Mouse (Mus musculus) CH12.LX (cell line): ENCODE results near the gene Clcn7. TPM values are rescaled to one million over a fixed set of nuclear protein-coding genes. Genes with fewer than 3 reads are reported as not detected.

Experiments used
- DNase-seq: peaks from one replicate; pipeline ENCODE4 v3.0.0-alpha.2; 2013; ENCODE audit errors: extremely low read depth
- H3K27ac ChIP-seq: 2 replicates; pipeline ENCODE4 v1.5.1; 2012; ENCODE audit warnings: low read depth, mild to moderate bottlenecking, control low read depth, moderate library complexity; ENCODE audit not compliant: insufficient read depth
- H3K27me3 ChIP-seq: replicated peaks from 2 replicates; pipeline ENCODE3; 2012; ENCODE audit warnings: inconsistent platforms
- H3K36me3 ChIP-seq, 2 experiments: replicated peaks in 1 of 2; 2 replicates each; pipeline versions ENCODE3 to v1.6.1; 2012; ENCODE audit warnings: inconsistent platforms in 1 of 2, low read length in 1 of 2, mild to moderate bottlenecking in 1 of 2, mixed read lengths in 1 of 2, moderate library complexity in 1 of 2; ENCODE audit not compliant: control insufficient read depth in 1 of 2, insufficient read depth in 1 of 2
- H3K4me1 ChIP-seq, 2 experiments: 2 replicates each; pipeline ENCODE4 v1.6.1; 2012; ENCODE audit warnings: inconsistent platforms in 1 of 2, moderate library complexity in 1 of 2; ENCODE audit not compliant: insufficient read depth in 2 of 2, control insufficient read depth in 1 of 2
- H3K4me2 ChIP-seq: 2 replicates; pipeline ENCODE4 v1.6.1; 2012; ENCODE audit warnings: low read depth, mild to moderate bottlenecking, control low read depth; ENCODE audit not compliant: poor library complexity, insufficient read depth, severe bottlenecking
- H3K4me3 ChIP-seq, 3 experiments: fragments of 150-350 bp in 1 of 3; sonication (generic) in 1 of 3; replicated peaks in 1 of 3; 2 replicates each; pipeline versions ENCODE3 to v1.5.1; 2011 to 2012; ENCODE audit warnings: low read depth in 2 of 3, low read length in 2 of 3, mild to moderate bottlenecking in 2 of 3, moderate library complexity in 2 of 3, control low read depth in 1 of 3, improper control_type of control experiment in 1 of 3, inconsistent platforms in 1 of 3, mixed read lengths in 1 of 3; ENCODE audit not compliant: poor library complexity in 1 of 3
- H3K79me2 ChIP-seq: replicated peaks from 2 replicates; pipeline ENCODE4 v1.6.1; 2012; ENCODE audit warnings: mild to moderate bottlenecking, moderate library complexity; ENCODE audit not compliant: control insufficient read depth, poor library complexity, insufficient read depth, severe bottlenecking; ENCODE audit errors: extremely low read depth
- H3K9ac ChIP-seq: 2 replicates; pipeline ENCODE4 v1.6.1; 2012; ENCODE audit warnings: low read depth, mild to moderate bottlenecking, control low read depth, moderate library complexity; ENCODE audit not compliant: insufficient read depth
- H3K9me3 ChIP-seq: replicated peaks from 2 replicates; pipeline ENCODE3; 2012; ENCODE audit warnings: low read length, inconsistent platforms, mixed read lengths
- BHLHE40 ChIP-seq: IDR thresholded peaks from 2 replicates; pipeline ENCODE4 v1.6.1; 2011; ENCODE audit warnings: mild to moderate bottlenecking, low read depth, low read length, improper control_type of control experiment
- CHD2 ChIP-seq: IDR thresholded peaks from 2 replicates; pipeline ENCODE4 v1.6.1; 2011; ENCODE audit warnings: low read length, improper control_type of control experiment
- CTCF ChIP-seq, 2 experiments: IDR thresholded peaks in 1 of 2; conservative IDR thresholded peaks in 1 of 2; 2 replicates each; pipeline ENCODE4 v1.5.1; 2011 to 2012; ENCODE audit warnings: low read depth in 2 of 2, low read length in 2 of 2, improper control_type of control experiment in 1 of 2, inconsistent platforms in 1 of 2, mild to moderate bottlenecking in 1 of 2, moderate library complexity in 1 of 2
- ELF1 ChIP-seq: IDR thresholded peaks from 2 replicates; pipeline ENCODE4 v1.6.1; 2014; ENCODE audit warnings: low read depth, mild to moderate bottlenecking, inconsistent platforms, low read length, improper control_type of control experiment
- EP300 ChIP-seq: IDR thresholded peaks from 2 replicates; pipeline ENCODE4 v1.6.1; 2011; ENCODE audit warnings: low read length, improper control_type of control experiment
- KAT2A ChIP-seq: IDR thresholded peaks from 2 replicates; pipeline ENCODE4 v1.6.1; 2012; ENCODE audit warnings: low read length, improper control_type of control experiment, inconsistent platforms; ENCODE audit not compliant: insufficient replicate concordance
- MAX ChIP-seq: IDR thresholded peaks from 2 replicates; pipeline ENCODE4 v1.6.1; 2011; ENCODE audit warnings: low read length, improper control_type of control experiment
- MAZ ChIP-seq: IDR thresholded peaks from 2 replicates; pipeline ENCODE4 v1.6.1; 2012; ENCODE audit warnings: low read depth, mild to moderate bottlenecking, inconsistent platforms, low read length, improper control_type of control experiment, moderate library complexity
- MEF2A ChIP-seq: IDR thresholded peaks from 2 replicates; pipeline ENCODE4 v1.6.1; 2014; ENCODE audit warnings: low read depth, mild to moderate bottlenecking, inconsistent platforms, low read length, improper control_type of control experiment, borderline replicate concordance
- MYC ChIP-seq: IDR thresholded peaks from 2 replicates; pipeline ENCODE4 v1.6.1; 2011; ENCODE audit warnings: low read depth, mild to moderate bottlenecking, improper control_type of control experiment, low read length
- NRF1 ChIP-seq: IDR thresholded peaks from 2 replicates; pipeline ENCODE4 v1.6.1; 2014; ENCODE audit warnings: low read depth, mild to moderate bottlenecking, inconsistent platforms, low read length, improper control_type of control experiment, moderate library complexity
- POLR2A ChIP-seq: IDR thresholded peaks from 2 replicates; pipeline ENCODE4 v1.6.1; 2011; ENCODE audit warnings: low read depth, mild to moderate bottlenecking, improper control_type of control experiment, low read length
- POLR2AphosphoS2 ChIP-seq: IDR thresholded peaks from 2 replicates; pipeline ENCODE4 v1.6.1; 2011; ENCODE audit warnings: low read depth, low read length, improper control_type of control experiment
- RAD21 ChIP-seq: IDR thresholded peaks from 2 replicates; pipeline ENCODE4 v1.6.1; 2011; ENCODE audit warnings: low read depth, mild to moderate bottlenecking, low read length, improper control_type of control experiment, moderate library complexity
- SMC3 ChIP-seq: IDR thresholded peaks from 2 replicates; pipeline ENCODE4 v1.6.1; 2011; ENCODE audit warnings: low read depth, low read length, improper control_type of control experiment
- TCF12 ChIP-seq: IDR thresholded peaks from 2 replicates; pipeline ENCODE4 v1.6.1; 2014; ENCODE audit warnings: low read depth, mild to moderate bottlenecking, inconsistent platforms, low read length, improper control_type of control experiment
- UBTF ChIP-seq: IDR thresholded peaks from 2 replicates; pipeline ENCODE4 v1.6.1; 2012; ENCODE audit warnings: low read depth, mild to moderate bottlenecking, inconsistent platforms, low read length, improper control_type of control experiment, moderate library complexity
- USF1 ChIP-seq: IDR thresholded peaks from 2 replicates; pipeline ENCODE4 v1.6.1; 2014; ENCODE audit warnings: low read depth, mild to moderate bottlenecking, inconsistent platforms, low read length, improper control_type of control experiment
- ZNF384 ChIP-seq: IDR thresholded peaks from 2 replicates; pipeline ENCODE4 v1.6.1; 2012; ENCODE audit warnings: low read depth, low read length, improper control_type of control experiment, inconsistent platforms
- dilution Hi-C: fragments of 300-500 bp; cut with MboI; formaldehyde crosslinking; loops from 2 replicates; pipeline ENCODE4 v1.14.3; 2020; ENCODE audit warnings: low sequenced_read_pairs; ENCODE audit not compliant: extremely low pct_unique_long_range_greater_than_20kb, extremely low pct_ligation_motif_present
- in situ Hi-C: fragments of 300-500 bp; cut with MboI; formaldehyde crosslinking; loops from 3 replicates; pipeline ENCODE4 v1.14.3; 2019; ENCODE audit warnings: low sequenced_read_pairs, low pct_ligation_motif_present, low pct_unique_long_range_greater_than_20kb, mixed read lengths
- polyA plus RNA-seq: library from polyadenylated mRNA; unstranded; fragments of >175 nt; gene quantifications from 2 replicates; pipeline ENCODE4 v1.2.1, GENCODE M21; 2012; ENCODE audit warnings: low read depth; ENCODE audit not compliant: insufficient read length
- total RNA-seq, 2 experiments: library from RNA; depleted of rRNA; stranded (reverse); fragments of 300-350 nt in 1 of 2; fragments of >200 nt in 1 of 2; gene quantifications; 2 replicates each; pipeline ENCODE4 v1.2.3; 2012 to 2014

The Clcn7 gene
- total and polyA plus RNA-seq, 3 experiments, result 8.3 to 14.3 (median 11.6) TPM

DNA sequence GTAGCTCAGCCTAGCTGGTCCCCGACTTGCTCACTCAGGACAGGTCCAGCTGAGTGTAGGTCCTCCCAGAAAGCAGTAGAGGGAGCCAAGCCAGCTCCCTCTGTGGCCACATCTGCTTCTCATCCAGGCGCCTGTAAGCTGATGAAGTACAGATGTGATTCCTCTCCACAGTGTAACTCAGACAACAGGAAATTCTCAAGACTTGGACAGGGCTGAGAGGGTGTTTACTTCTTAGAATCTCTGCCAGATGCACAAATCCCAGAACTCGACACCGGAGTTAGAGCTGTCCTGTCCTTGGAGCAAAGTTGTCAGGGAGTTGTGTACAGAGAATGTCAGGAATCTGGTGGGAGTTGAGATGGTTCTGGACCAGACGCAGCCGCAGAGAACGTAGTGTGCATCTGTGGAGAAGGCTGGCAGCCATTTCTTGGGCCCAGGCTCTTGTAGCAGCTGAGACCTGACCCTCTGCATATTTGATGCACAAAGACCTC is 49.7 kb upstream of the Clcn7 start, which contains the start of gene Tmem204:
TSS of gene Tmem204 (minus strand) at position 148 of the 488 bp plus-strand sequence.
- Histone ChIP-seq H3K79me2 (no peaks in the 10 kb centered on the region), H3K4me3 (no peak within 1 kb of the TSS), H3K27me3 (no peaks in the 10 kb centered on the region), H3K9ac (no peak within 1 kb of the TSS), H3K9me3 (no peaks in the 10 kb centered on the region)
- in situ Hi-C loops, result no loop called here
- dilution Hi-C loops, result no loop called here
- no peak for DNase-seq
- no peak for TF ChIP-seq USF1
- no peak for TF ChIP-seq ELF1
- TF ChIP-seq MYC, result no peak
- TF ChIP-seq CTCF (conservative IDR thresholded peaks at IDR 0.05 in 1 of 2, IDR thresholded peaks at IDR 0.05 in 1 of 2; ENCODE audit: low read depth in 2 of 2, low read length in 2 of 2), result peak in 1 of 2 experiments; percentile 25; a peak in 1 of 4 replicates
- TF ChIP-seq RAD21, result no peak
- TF ChIP-seq, all 38 proteins: peak for 1
- Histone ChIP-seq H3K4me1 (no peaks in the 10 kb centered on the region), H3K4me2 (no peak within 1 kb of the TSS), H3K36me3 (peaks cover 16 to 93% of the 10 kb centered on the region in 2 experiments), H3K27ac (no peak within 1 kb of the TSS)

GRCm38 (mm10) chr17:25084835-25085385 is 48.3 kb upstream of the Clcn7 start:
- Histone ChIP-seq H3K4me2 (no peak overlapping the region), H3K4me1 (no peaks in the 10 kb centered on the region), H3K4me3 (no peak overlapping the region), H3K9me3 (no peaks in the 10 kb centered on the region), H3K27me3 (no peaks in the 10 kb centered on the region), H3K36me3 (peaks cover 22 to 92% of the 10 kb centered on the region in 2 experiments), H3K79me2 (no peaks in the 10 kb centered on the region), H3K9ac (no peak overlapping the region), H3K27ac (no peak overlapping the region)
- dilution Hi-C loops, result no loop called here
- in situ Hi-C loops, result no loop called here
- no peak for DNase-seq
- no peak for TF ChIP-seq NRF1
- TF ChIP-seq RAD21, result no peak
- TF ChIP-seq ELF1, result no peak
- TF ChIP-seq MAX, result no peak
- no peak for TF ChIP-seq BHLHE40
- TF ChIP-seq EP300, result no peak
- TF ChIP-seq MYC, result no peak
- no peak for TF ChIP-seq TCF12
- no peak for TF ChIP-seq MAZ
- no peak for TF ChIP-seq UBTF
- no peak for TF ChIP-seq CHD2

DNA sequence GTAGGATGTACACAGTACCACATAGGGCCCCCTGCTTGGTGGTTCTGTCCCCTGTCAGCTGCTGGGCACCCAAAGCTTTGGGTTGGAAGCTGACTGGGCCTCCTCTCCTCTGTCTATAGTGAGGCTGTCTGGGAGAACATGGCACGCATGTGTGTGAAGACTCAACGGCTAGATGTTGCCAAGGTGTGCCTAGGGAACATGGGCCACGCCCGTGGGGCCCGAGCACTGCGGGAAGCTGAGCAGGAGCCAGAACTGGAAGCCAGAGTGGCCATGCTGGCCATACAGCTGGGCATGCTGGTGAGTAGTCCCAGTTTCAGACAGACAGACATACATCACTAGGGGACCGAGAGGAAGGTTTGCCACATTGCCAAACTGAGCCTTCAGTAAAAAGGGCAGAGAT is 46.5 kb upstream of the Clcn7 start:
- H3K4me1 ChIP-seq, result peaks cover 0 to 3% of the 10 kb centered on the region in 2 experiments; a peak in 2 of 4 replicates
- in situ Hi-C loops, result no loop called here
- H3K4me2 ChIP-seq, result no peak overlapping the region
- H3K9ac ChIP-seq, result no peak overlapping the region
- dilution Hi-C loops, result no loop called here
- peaks cover 22 to 90% of the 10 kb centered on the region in 2 experiments for H3K36me3 ChIP-seq
- H3K4me3 ChIP-seq, result no peak overlapping the region
- DNase-seq, result no peak
- H3K9me3 ChIP-seq, result no peaks in the 10 kb centered on the region
- H3K27ac ChIP-seq, result no peak overlapping the region
- no peaks in the 10 kb centered on the region for H3K27me3 ChIP-seq
- no peaks in the 10 kb centered on the region for H3K79me2 ChIP-seq
- TF ChIP-seq ZNF384 (no peak), BHLHE40 (no peak), SMC3 (no peak), KAT2A (no peak), POLR2AphosphoS2 (no peak), MEF2A (no peak), POLR2A (no peak)
